Mouse (Mus musculus): ENCODE results near the gene Cyb561d1. TPM values are rescaled to one million over a fixed set of nuclear protein-coding genes. Genes with fewer than 3 reads are reported as not detected.

The Cyb561d1 gene
- polyA plus RNA-seq, 1 experiment from 2014 or later = 3.4 TPM

GRCm38 (mm10) chr3:108212406-108212805 is 11.4 kb upstream of the Cyb561d1 start:
- no peak overlapping the region for H3K4me2 ChIP-seq
- no peak overlapping the region for H3K27ac ChIP-seq
- no peaks in the 10 kb centered on the region; the same call in 1 of the 2 replicates for H3K27me3 ChIP-seq
- peaks cover 24% of the 10 kb centered on the region for H3K4me1 ChIP-seq
- no peak for ATAC-seq (ENCODE audit: borderline replicate concordance, extremely low read depth, low FRiP score, low TSS enrichment)
- no peaks in the 10 kb centered on the region for H3K36me3 ChIP-seq
- WGBS = 75% methylated on average over 8 of the region's 8 CpGs
- no peaks in the 10 kb centered on the region for H3K9me3 ChIP-seq
- no peak overlapping the region for H3K4me3 ChIP-seq
- no peak overlapping the region for H3K9ac ChIP-seq

- 59% methylated on average over 6 of the region's 6 CpGs for WGBS
- Histone ChIP-seq H3K4me1 (peaks cover 29% of the 10 kb centered on the region), H3K36me3 (no peaks in the 10 kb centered on the region), H3K27ac (no peak overlapping the region), H3K4me2 (peak overlapping the region; percentile 84; the same call in 1 of the 2 replicates), H3K4me3 (no peak overlapping the region), H3K27me3 (no peaks in the 10 kb centered on the region), H3K9ac (no peak overlapping the region), H3K9me3 (no peaks in the 10 kb centered on the region)
- no peak for ATAC-seq (ENCODE audit: borderline replicate concordance, extremely low read depth, low FRiP score, low TSS enrichment)
Measured at GRCm38 (mm10) chr3:108211845-108212244, 10.8 kb upstream of the Cyb561d1 start.

DNA sequence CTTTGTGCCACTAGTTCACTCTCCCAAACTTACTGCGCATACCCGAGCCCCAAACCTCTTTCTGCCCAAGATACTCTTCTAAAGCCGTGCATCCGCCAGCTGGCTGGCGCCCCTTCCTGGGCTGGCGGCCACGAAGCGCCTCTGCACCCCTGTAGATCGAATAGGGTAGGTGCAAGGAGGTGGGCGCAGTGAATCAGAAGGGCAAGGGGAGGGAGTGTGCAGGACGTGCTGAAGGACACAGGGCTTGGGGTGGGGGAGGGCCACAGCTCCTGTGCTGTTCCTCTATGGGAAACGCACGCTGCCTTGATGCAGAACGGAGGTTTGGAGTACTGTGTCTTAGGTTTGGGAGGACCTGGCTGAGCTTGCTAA is 9.7 kb upstream of the Cyb561d1 start, which contains the start of gene Atxn7l2:
Gene Atxn7l2, minus strand, starts transcription at position 164 of the 369 bp plus-strand sequence.
- H3K4me1 ChIP-seq = peaks cover 34% of the 10 kb centered on the region
- WGBS = 0% methylated on average over 14 of the region's 14 CpGs
- peak; percentile 72 for ATAC-seq (ENCODE audit: borderline replicate concordance, extremely low read depth, low FRiP score, low TSS enrichment)

GRCm38 (mm10) chr3:108209946-108210770 is 9.1 kb upstream of the Cyb561d1 start:
- Histone ChIP-seq H3K27me3 (no peaks in the 10 kb centered on the region), H3K4me3 (peak overlapping the region; percentile 56), H3K9me3 (no peaks in the 10 kb centered on the region), H3K27ac (peak overlapping the region; percentile 88), H3K9ac (peak overlapping the region; percentile 59), H3K4me1 (peaks cover 34% of the 10 kb centered on the region), H3K4me2 (peak overlapping the region; percentile 84), H3K36me3 (peaks cover 13% of the 10 kb centered on the region; the same call in 1 of the 2 replicates)
- under 1% methylated on average over 69 of the region's 72 CpGs for WGBS
- peak; percentile 93 for ATAC-seq (ENCODE audit: borderline replicate concordance, extremely low read depth, low FRiP score, low TSS enrichment)

More for the DNA sequence above, 9.7 kb upstream of the Cyb561d1 start, which contains the start of gene Atxn7l2:
- Histone ChIP-seq H3K9ac (peak within 1 kb of the TSS; percentile 59), H3K27ac (peak within 1 kb of the TSS; percentile 88), H3K4me2 (peak within 1 kb of the TSS; percentile 84), H3K36me3 (peaks cover 7% of the 10 kb centered on the region; the same call in 1 of the 2 replicates), H3K4me3 (peak within 1 kb of the TSS; percentile 56), H3K27me3 (no peaks in the 10 kb centered on the region), H3K9me3 (no peaks in the 10 kb centered on the region)

DNA sequence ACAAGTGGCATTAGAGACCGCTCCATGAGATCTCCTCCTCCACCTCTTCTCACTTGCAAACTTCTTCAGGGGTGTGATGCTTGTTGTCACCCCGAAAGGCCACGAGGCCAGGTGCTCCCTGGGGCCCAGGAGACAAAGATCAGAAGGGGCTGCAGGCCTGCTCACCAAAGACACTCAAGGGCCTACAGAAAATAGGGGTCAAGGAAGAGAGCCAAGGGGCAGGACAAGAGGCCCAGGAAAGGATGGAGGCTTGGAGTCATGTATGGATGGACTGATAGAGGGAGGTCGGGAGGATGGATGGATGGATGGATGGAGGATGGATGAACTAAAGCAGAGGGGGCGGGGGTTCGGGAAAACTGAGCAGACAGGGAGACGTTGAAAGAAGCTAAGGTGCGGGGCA is 8.5 kb upstream of the Cyb561d1 start:
- Histone ChIP-seq H3K27me3 (no peaks in the 10 kb centered on the region), H3K4me2 (peak overlapping the region; percentile 84), H3K36me3 (peaks cover 18% of the 10 kb centered on the region; the same call in 1 of the 2 replicates), H3K9ac (peak overlapping the region; percentile 59), H3K27ac (no peak overlapping the region), H3K9me3 (no peaks in the 10 kb centered on the region), H3K4me3 (peak overlapping the region; percentile 56), H3K4me1 (peaks cover 36% of the 10 kb centered on the region)
- ATAC-seq (ENCODE audit: borderline replicate concordance, extremely low read depth, low FRiP score, low TSS enrichment) = no peak
- WGBS = 5% methylated on average over 8 of the region's 8 CpGs

DNA sequence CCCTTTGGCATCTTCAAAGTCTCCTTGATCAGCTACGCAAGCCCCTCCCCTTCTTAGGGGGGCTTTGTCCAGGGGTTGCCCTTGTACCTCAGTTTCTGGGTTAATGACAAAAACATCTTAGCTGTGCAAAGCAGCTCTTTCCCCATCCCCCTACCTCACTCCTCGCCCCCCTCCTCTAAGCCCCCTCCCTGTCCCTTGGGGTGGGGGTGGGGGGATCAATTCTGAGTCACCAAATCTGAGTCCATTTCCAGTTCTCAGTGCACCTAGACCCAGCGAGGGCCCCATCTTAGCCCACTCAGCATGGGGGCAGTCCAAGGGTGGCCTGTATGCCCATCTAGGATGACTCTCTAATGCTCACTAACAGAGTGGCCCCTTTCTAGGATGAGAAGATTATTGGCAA is 8.0 kb upstream of the Cyb561d1 start:
- H3K36me3 ChIP-seq = peaks cover 22% of the 10 kb centered on the region; the same call in 1 of the 2 replicates
- peak overlapping the region; percentile 84 for H3K4me2 ChIP-seq
- peak overlapping the region; percentile 59; the same call in 1 of the 2 replicates for H3K9ac ChIP-seq
- H3K4me3 ChIP-seq = peak overlapping the region; percentile 56
- ATAC-seq (ENCODE audit: borderline replicate concordance, extremely low read depth, low FRiP score, low TSS enrichment) = no peak
- no peaks in the 10 kb centered on the region for H3K27me3 ChIP-seq
- peaks cover 38% of the 10 kb centered on the region for H3K4me1 ChIP-seq
- no peak overlapping the region for H3K27ac ChIP-seq
- 55% methylated on average over 3 of the region's 3 CpGs for WGBS
- no peaks in the 10 kb centered on the region for H3K9me3 ChIP-seq

DNA sequence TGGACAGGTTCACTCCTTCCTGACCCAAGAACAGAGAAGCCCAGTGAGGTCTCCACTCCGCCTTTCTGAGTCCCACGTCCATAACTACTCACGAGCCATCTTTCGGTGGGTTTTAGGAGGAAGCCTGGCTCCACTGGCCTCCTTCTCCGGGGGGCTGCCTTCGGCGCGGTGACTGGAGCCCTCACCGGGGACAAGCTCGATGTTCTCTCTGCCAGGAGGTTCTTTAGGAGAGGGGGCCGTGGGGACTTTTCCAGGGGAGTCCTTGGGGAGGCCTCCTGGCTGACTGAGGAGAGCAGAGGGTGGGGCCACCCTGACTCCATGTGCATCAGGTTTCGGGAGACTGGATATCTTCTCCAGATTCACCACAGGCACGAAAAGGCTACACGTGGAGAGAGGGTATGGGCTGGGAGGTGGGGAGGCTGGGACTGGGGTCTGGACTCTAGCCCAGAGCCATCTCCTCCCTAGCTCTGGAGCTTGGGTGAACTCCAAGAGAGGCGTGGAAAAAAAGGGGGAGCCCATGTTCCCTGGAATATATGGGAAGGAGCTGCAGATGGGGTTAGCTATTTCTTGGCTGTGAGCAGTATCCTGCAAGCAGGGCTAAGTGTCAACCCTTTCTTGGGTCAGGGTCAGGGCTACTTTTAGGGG is 5.8 kb upstream of the Cyb561d1 start:
- H3K4me2 ChIP-seq = 0 out of 2 replicates have a peak overlapping the region, but pooled peaks have one; percentile 1

DNA sequence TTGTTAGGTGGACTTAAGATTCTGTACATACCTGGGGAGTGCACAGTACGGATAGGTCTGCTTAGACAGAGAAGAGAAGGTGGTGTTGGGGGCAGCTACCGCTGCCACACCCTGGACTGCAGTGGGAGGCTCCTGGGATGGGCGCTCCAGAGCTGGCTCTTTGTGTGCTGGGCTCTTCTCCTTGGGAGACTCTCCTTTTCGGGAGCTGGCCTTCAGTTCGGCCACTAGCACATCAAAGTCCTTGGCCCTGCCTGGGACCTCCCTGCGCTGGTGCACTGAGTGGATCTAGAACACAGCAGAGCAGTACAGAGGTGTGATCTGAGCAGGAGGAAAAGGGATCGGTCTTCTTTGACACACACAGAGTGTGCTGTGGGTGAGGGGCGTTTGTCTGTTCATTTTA is 4.6 kb upstream of the Cyb561d1 start:
- Histone ChIP-seq H3K27ac (no peak overlapping the region), H3K27me3 (no peaks in the 10 kb centered on the region), H3K4me1 (peaks cover 56% of the 10 kb centered on the region), H3K9me3 (no peaks in the 10 kb centered on the region), H3K4me3 (no peak overlapping the region), H3K4me2 (no peak overlapping the region), H3K9ac (no peak overlapping the region), H3K36me3 (peaks cover 30% of the 10 kb centered on the region; the same call in 1 of the 2 replicates)
- WGBS = 89% methylated on average over 8 of the region's 8 CpGs
- no peak for ATAC-seq (ENCODE audit: borderline replicate concordance, extremely low read depth, low FRiP score, low TSS enrichment)

More for the DNA sequence above, 5.8 kb upstream of the Cyb561d1 start:
- WGBS = 69% methylated on average over 15 of the region's 15 CpGs
- peak overlapping the region; percentile 42; the same call in 1 of the 2 replicates for H3K27ac ChIP-seq
- peak; percentile 10; the same call in 1 of the 2 replicates for ATAC-seq (ENCODE audit: borderline replicate concordance, extremely low read depth, low FRiP score, low TSS enrichment)
- H3K9ac ChIP-seq = no peak overlapping the region
- H3K27me3 ChIP-seq = no peaks in the 10 kb centered on the region
- no peak overlapping the region for H3K4me3 ChIP-seq
- peaks cover 30% of the 10 kb centered on the region; the same call in 1 of the 2 replicates for H3K36me3 ChIP-seq
- H3K9me3 ChIP-seq = no peaks in the 10 kb centered on the region
- H3K4me1 ChIP-seq = peaks cover 52% of the 10 kb centered on the region

DNA sequence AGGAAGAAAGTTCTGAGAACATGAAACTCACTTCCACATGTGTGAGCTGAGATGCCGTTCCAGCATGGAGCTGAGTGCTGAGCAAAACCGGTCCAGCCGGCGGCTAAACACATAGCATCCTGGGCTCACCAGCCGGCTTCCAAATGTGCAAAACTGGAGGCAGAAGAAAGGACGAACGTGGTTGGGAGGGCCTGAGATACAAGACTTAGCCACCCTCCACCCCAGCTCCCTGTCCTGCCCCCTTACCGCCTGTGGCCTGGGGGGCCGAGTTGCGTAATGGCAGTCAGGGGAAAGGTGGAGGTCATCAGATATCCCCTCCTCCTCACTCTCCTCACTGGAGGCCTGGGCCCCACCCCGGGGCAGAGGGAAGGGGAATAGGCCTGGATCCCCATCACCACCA is 3.5 kb upstream of the Cyb561d1 start:
- Histone ChIP-seq H3K4me2 (no peak overlapping the region), H3K27me3 (no peaks in the 10 kb centered on the region), H3K4me3 (no peak overlapping the region), H3K9me3 (no peaks in the 10 kb centered on the region), H3K9ac (no peak overlapping the region), H3K27ac (0 out of 2 replicates have a peak overlapping the region, but pooled peaks have one; percentile 13), H3K36me3 (peaks cover 30% of the 10 kb centered on the region; the same call in 1 of the 2 replicates), H3K4me1 (peaks cover 59% of the 10 kb centered on the region)
- WGBS = 66% methylated on average over 11 of the region's 11 CpGs
- no peak for ATAC-seq (ENCODE audit: borderline replicate concordance, extremely low read depth, low FRiP score, low TSS enrichment)

- Histone ChIP-seq H3K27ac (no peak overlapping the region), H3K36me3 (peaks cover 30% of the 10 kb centered on the region; the same call in 1 of the 2 replicates), H3K4me2 (no peak overlapping the region), H3K27me3 (no peaks in the 10 kb centered on the region), H3K4me1 (peaks cover 52% of the 10 kb centered on the region), H3K9me3 (no peaks in the 10 kb centered on the region), H3K4me3 (no peak overlapping the region), H3K9ac (no peak overlapping the region)
- 72% methylated on average over 11 of the region's 11 CpGs for WGBS
- ATAC-seq (ENCODE audit: borderline replicate concordance, extremely low read depth, low FRiP score, low TSS enrichment) = no peak
Measured at GRCm38 (mm10) chr3:108203621-108204325, 2.8 kb upstream of the Cyb561d1 start.

DNA sequence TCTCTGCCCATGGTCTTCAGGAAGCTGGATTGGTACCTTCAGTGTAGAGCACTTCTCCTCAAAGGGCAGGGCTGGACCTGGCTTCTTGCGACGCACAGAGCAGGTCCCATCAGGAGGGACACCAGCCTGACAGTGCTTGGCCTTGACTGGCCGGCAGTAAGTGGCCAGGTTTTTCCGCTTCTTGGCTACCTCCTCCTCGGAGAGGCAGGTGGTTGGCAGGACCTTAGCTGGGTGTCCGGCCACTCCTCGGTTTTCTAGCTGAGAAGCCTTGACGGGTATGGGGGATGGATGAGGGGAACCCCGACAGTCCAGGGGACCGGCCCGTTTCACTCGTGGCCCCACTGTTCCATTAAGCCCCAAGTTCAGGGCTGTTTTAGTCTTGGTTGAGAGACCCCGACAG is 2.2 kb upstream of the Cyb561d1 start:
- Histone ChIP-seq H3K4me1 (peaks cover 47% of the 10 kb centered on the region), H3K4me3 (no peak overlapping the region), H3K9ac (no peak overlapping the region), H3K27me3 (no peaks in the 10 kb centered on the region), H3K9me3 (no peaks in the 10 kb centered on the region), H3K36me3 (peaks cover 30% of the 10 kb centered on the region; the same call in 1 of the 2 replicates), H3K27ac (peak overlapping the region; percentile 32; the same call in 1 of the 2 replicates), H3K4me2 (no peak overlapping the region)
- WGBS = 88% methylated on average over 13 of the region's 13 CpGs
- ATAC-seq (ENCODE audit: borderline replicate concordance, extremely low read depth, low FRiP score, low TSS enrichment) = no peak

Data from lung, embryonic 15.5 days (tissue).